Mouse (Mus musculus): ENCODE results near the gene Abcb1a.

Gene Abcb1a

GRCm38 (mm10) chr5:8659911-8660737 is at the start of gene Abcb1a:
TSS of gene Abcb1a (plus strand) at chr5:8660077.
- DNase-seq (ENCODE audit: low spot score in 2 of 2) = peak in 1 of 2 experiments; percentile 49

- peak; percentile 5 to 9 for DNase-seq (ENCODE audit: low spot score in 2 of 2)
These were observed 37.7 kb upstream of the Abcb1a start for GRCm38 (mm10) chr5:8622071-8622595.

GRCm38 (mm10) chr5:8622596-8623231 is 37.2 kb upstream of the Abcb1a start, which contains the start of gene Rundc3b:
TSS of gene Rundc3b (minus strand) at chr5:8622952.
- DNase-seq (ENCODE audit: low spot score in 2 of 2) = peak; percentile 48 to 76

GRCm38 (mm10) chr5:8632901-8633300 is 27.0 kb upstream of the Abcb1a start:
- DNase-seq (ENCODE audit: low spot score in 2 of 2) = no peak

- DNase-seq (ENCODE audit: low spot score in 2 of 2) = no peak
These were observed 25.3 kb upstream of the Abcb1a start for GRCm38 (mm10) chr5:8634489-8634975.

- DNase-seq (ENCODE audit: low spot score in 2 of 2) = no peak
These were observed 11.6 kb upstream of the Abcb1a start for GRCm38 (mm10) chr5:8648300-8648699.

- DNase-seq (ENCODE audit: low spot score in 2 of 2) = no peak
These were observed 11.1 kb upstream of the Abcb1a start for GRCm38 (mm10) chr5:8648774-8649173.

GRCm38 (mm10) chr5:8652085-8652484 is 7.8 kb upstream of the Abcb1a start:
- DNase-seq (ENCODE audit: low spot score in 2 of 2) = no peak

- no peak for DNase-seq (ENCODE audit: low spot score in 2 of 2)
These were observed 868 bp downstream of the Abcb1a start for GRCm38 (mm10) chr5:8660738-8661151.

GRCm38 (mm10) chr5:8664678-8665077 is 4.8 kb downstream of the Abcb1a start:
- no peak for DNase-seq (ENCODE audit: low spot score in 2 of 2)

- no peak for DNase-seq (ENCODE audit: low spot score in 2 of 2)
These were observed 8.0 kb downstream of the Abcb1a start for GRCm38 (mm10) chr5:8667758-8668474.

GRCm38 (mm10) chr5:8669606-8670005 is 9.7 kb downstream of the Abcb1a start:
- no peak for DNase-seq (ENCODE audit: low spot score in 2 of 2)

GRCm38 (mm10) chr5:8675262-8675951 is 15.5 kb downstream of the Abcb1a start:
- no peak for DNase-seq (ENCODE audit: low spot score in 2 of 2)

- DNase-seq (ENCODE audit: low spot score in 2 of 2) = no peak
These were observed 16.0 kb downstream of the Abcb1a start for GRCm38 (mm10) chr5:8675952-8676262.

GRCm38 (mm10) chr5:8681166-8681565 is 21.3 kb downstream of the Abcb1a start:
- DNase-seq (ENCODE audit: low spot score in 2 of 2) = no peak

GRCm38 (mm10) chr5:8683686-8684085 is 23.8 kb downstream of the Abcb1a start:
- no peak for DNase-seq (ENCODE audit: low spot score in 2 of 2)

GRCm38 (mm10) chr5:8686071-8686470 is 26.2 kb downstream of the Abcb1a start:
- DNase-seq (ENCODE audit: low spot score in 2 of 2) = no peak

- no peak for DNase-seq (ENCODE audit: low spot score in 2 of 2)
These were observed 27.7 kb downstream of the Abcb1a start for GRCm38 (mm10) chr5:8687550-8687949.

- DNase-seq (ENCODE audit: low spot score in 2 of 2) = no peak
These were observed 56.2 kb downstream of the Abcb1a start for GRCm38 (mm10) chr5:8716061-8716460.

GRCm38 (mm10) chr5:8719556-8719955 is 59.7 kb downstream of the Abcb1a start:
- DNase-seq (ENCODE audit: low spot score in 2 of 2) = no peak

GRCm38 (mm10) chr5:8722224-8722623 is 62.3 kb downstream of the Abcb1a start:
- no peak for DNase-seq (ENCODE audit: low spot score in 2 of 2)
